Mouse (Mus musculus) midbrain, embryonic 13.5 days (tissue): ENCODE data around the gene 4931406C07Rik. TPM values are rescaled to one million over a fixed set of nuclear protein-coding genes. Genes with fewer than 3 reads are reported as not detected.
"Not testable (repeated sequence)": the region's sequence is repeated elsewhere in the genome, so short reads cannot be mapped to it uniquely, and the experiment has no call there.

ENCODE experiments used
- ATAC-seq: fragments of 200-750 bp; cut with Nextera tagmentation; 2 replicates; pipeline ENCODE4 v1.8.0; 2017; ENCODE audit warnings: mild to moderate bottlenecking, moderate TSS enrichment, moderate library complexity
- H3K27ac ChIP-seq: fragments of 300-500 bp; sonication (generic); 2 replicates; pipeline ENCODE4 v1.5.1; 2015; ENCODE audit warnings: inconsistent platforms, mild to moderate bottlenecking, moderate library complexity
- H3K27me3 ChIP-seq: fragments of 300-500 bp; sonication (generic); 2 replicates; pipeline ENCODE4 v1.6.1; 2015; ENCODE audit warnings: mild to moderate bottlenecking, inconsistent platforms
- H3K36me3 ChIP-seq: fragments of 300-500 bp; sonication (generic); 2 replicates; pipeline ENCODE4 v1.6.1; 2015; ENCODE audit warnings: mild to moderate bottlenecking, inconsistent platforms
- H3K4me1 ChIP-seq: fragments of 300-500 bp; sonication (generic); replicated peaks from 2 replicates; pipeline ENCODE4 v1.6.1; 2015; ENCODE audit warnings: inconsistent platforms
- H3K4me2 ChIP-seq: fragments of 300-500 bp; sonication (generic); replicated peaks from 2 replicates; pipeline ENCODE4 v1.6.1; 2015; ENCODE audit warnings: moderate library complexity, mild to moderate bottlenecking, inconsistent platforms
- H3K4me3 ChIP-seq: fragments of 300-500 bp; sonication (generic); replicated peaks from 2 replicates; pipeline ENCODE4 v1.5.1; 2015; ENCODE audit warnings: mild to moderate bottlenecking, inconsistent platforms
- H3K9ac ChIP-seq: fragments of 300-500 bp; sonication (generic); replicated peaks from 2 replicates; pipeline ENCODE4 v1.6.1; 2015; ENCODE audit warnings: mild to moderate bottlenecking, inconsistent platforms
- H3K9me3 ChIP-seq: fragments of 300-500 bp; sonication (generic); 2 replicates; pipeline ENCODE4 v1.6.1; 2016; ENCODE audit warnings: mild to moderate bottlenecking, inconsistent platforms
- WGBS: fragments of 180-500 bp; shearing (Covaris S2); methylation state at CpG from one replicate; pipeline ENCODE4 v1.1.7; 2015; 5-methylcytosine and 5-hydroxymethylcytosine counted together
- polyA plus RNA-seq: library from polyadenylated mRNA; unstranded; fragments of >200 nt; fragmentation: Nextera tagmentation; extraction: Ambion mirVana; gene quantifications from 2 replicates; pipeline ENCODE4 v1.2.1, GENCODE M21; 2015

Gene 4931406C07Rik
- polyA plus RNA-seq, 1 experiment from 2014 or later, result 13.4 TPM

GRCm38 (mm10) chr9:15308254-15308653 is 2.0 kb upstream of the 4931406C07Rik start:
- no peak overlapping the region for H3K4me3 ChIP-seq
- peaks cover 39% of the 10 kb centered on the region for H3K36me3 ChIP-seq
- H3K27me3 ChIP-seq, result no peaks in the 10 kb centered on the region
- H3K4me2 ChIP-seq, result no peak overlapping the region
- H3K9ac ChIP-seq, result no peak overlapping the region
- no peaks in the 10 kb centered on the region for H3K9me3 ChIP-seq
- ATAC-seq, result no peak
- WGBS, result 57% methylated on average over 2 of the region's 2 CpGs
- H3K27ac ChIP-seq, result no peak overlapping the region
- peaks cover 37% of the 10 kb centered on the region for H3K4me1 ChIP-seq

GRCm38 (mm10) chr9:15307257-15307656 is 1.0 kb upstream of the 4931406C07Rik start:
- H3K36me3 ChIP-seq, result peaks cover 32% of the 10 kb centered on the region
- H3K4me1 ChIP-seq, result peaks cover 37% of the 10 kb centered on the region
- no peaks in the 10 kb centered on the region for H3K9me3 ChIP-seq
- no peak overlapping the region for H3K27ac ChIP-seq
- 10% methylated on average over 6 of the region's 6 CpGs for WGBS
- ATAC-seq, result no peak
- H3K4me3 ChIP-seq, result peak overlapping the region; percentile 77
- H3K4me2 ChIP-seq, result peak overlapping the region; percentile 91
- H3K27me3 ChIP-seq, result no peaks in the 10 kb centered on the region
- peak overlapping the region; percentile 92 for H3K9ac ChIP-seq

- peak; percentile 99 for ATAC-seq
- Histone ChIP-seq H3K9me3 (no peaks in the 10 kb centered on the region), H3K27me3 (no peaks in the 10 kb centered on the region), H3K36me3 (peaks cover 24% of the 10 kb centered on the region), H3K9ac (peak within 1 kb of the TSS; percentile 92), H3K4me3 (peak within 1 kb of the TSS; percentile 77), H3K27ac (peak within 1 kb of the TSS; percentile 89), H3K4me2 (peak within 1 kb of the TSS; percentile 91), H3K4me1 (peaks cover 37% of the 10 kb centered on the region)
- WGBS, result 12% methylated on average over 45 of the region's 45 CpGs
Observed at GRCm38 (mm10) chr9:15305503-15306397, 498 bp downstream of the 4931406C07Rik start, which contains the start of gene Taf1d. Gene Taf1d (plus strand): TSS chr9:15306214.

DNA sequence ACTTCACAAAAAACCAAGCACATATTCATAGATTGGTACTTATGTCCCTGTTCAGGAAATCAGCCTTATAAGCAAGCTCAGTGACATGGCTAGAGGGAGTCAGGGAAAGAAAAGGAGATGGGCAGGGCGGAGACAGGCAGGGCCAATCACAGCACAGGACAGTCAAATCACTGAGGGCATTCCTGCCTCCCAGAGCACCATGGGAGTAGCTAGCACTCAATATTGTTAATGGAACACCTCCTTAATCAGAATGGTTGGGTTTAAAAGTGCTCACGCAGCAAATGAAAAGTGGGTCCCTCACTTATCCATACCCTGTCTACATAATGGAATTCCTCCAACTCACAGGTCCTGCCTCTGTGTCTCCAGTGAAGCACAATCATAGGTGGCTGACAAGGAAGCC is 3.4 kb downstream of the 4931406C07Rik start:
- Histone ChIP-seq H3K36me3 (no peaks in the 10 kb centered on the region), H3K4me1 (peaks cover 15% of the 10 kb centered on the region), H3K27me3 (no peaks in the 10 kb centered on the region), H3K4me3 (no peak overlapping the region), H3K9ac (no peak overlapping the region), H3K4me2 (no peak overlapping the region), H3K27ac (no peak overlapping the region), H3K9me3 (no peaks in the 10 kb centered on the region)
- no peak for ATAC-seq
- 80% methylated on average over 2 of the region's 2 CpGs for WGBS

DNA sequence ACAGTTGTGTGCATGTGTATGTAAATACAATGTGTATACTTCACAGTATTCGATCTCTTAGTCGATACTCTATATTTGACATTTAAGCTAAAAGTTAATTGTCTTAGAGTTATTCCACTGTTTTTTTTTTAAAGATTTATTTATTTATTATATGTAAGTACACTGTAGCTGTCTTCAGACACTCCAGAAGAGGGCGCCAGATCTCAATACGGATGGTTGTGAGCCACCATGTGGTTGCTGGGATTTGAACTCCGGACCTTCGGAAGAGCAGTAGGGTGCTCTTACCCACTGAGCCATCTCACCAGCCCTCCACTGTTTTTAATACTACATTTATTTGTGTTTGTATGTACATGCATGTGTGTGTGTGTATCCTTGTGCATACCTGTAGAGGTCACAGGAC is 4.2 kb downstream of the 4931406C07Rik start:
- 78% methylated on average over 6 of the region's 6 CpGs for WGBS

GRCm38 (mm10) chr9:15301399-15301798 is 4.8 kb downstream of the 4931406C07Rik start:
- Histone ChIP-seq H3K27ac (no peak overlapping the region), H3K4me2 (no peak overlapping the region), H3K4me1 (peaks cover 2% of the 10 kb centered on the region; the same call in 1 of the 2 replicates), H3K9ac (no peak overlapping the region), H3K9me3 (no peaks in the 10 kb centered on the region), H3K36me3 (no peaks in the 10 kb centered on the region; the same call in 1 of the 2 replicates), H3K4me3 (no peak overlapping the region), H3K27me3 (no peaks in the 10 kb centered on the region)
- no peak for ATAC-seq
- 75% methylated on average over 6 of the region's 6 CpGs for WGBS

More for the DNA sequence above, 4.2 kb downstream of the 4931406C07Rik start:
- H3K4me3 ChIP-seq, H3K9me3 ChIP-seq, H3K27ac ChIP-seq, H3K4me1 ChIP-seq, H3K36me3 ChIP-seq, H3K4me2 ChIP-seq, ATAC-seq, H3K9ac ChIP-seq, H3K27me3 ChIP-seq: not testable (repeated sequence)

- H3K9ac ChIP-seq, result no peak overlapping the region
- H3K4me1 ChIP-seq, result no peaks in the 10 kb centered on the region; the same call in 1 of the 2 replicates
- no peak for ATAC-seq
- H3K4me3 ChIP-seq, result no peak overlapping the region
- no peak overlapping the region for H3K27ac ChIP-seq
- H3K9me3 ChIP-seq, result no peaks in the 10 kb centered on the region
- H3K36me3 ChIP-seq, result no peaks in the 10 kb centered on the region; the same call in 1 of the 2 replicates
- H3K27me3 ChIP-seq, result no peaks in the 10 kb centered on the region
- 84% methylated on average over 5 of the region's 5 CpGs for WGBS
- no peak overlapping the region for H3K4me2 ChIP-seq
Observed at GRCm38 (mm10) chr9:15300056-15300455, 6.2 kb downstream of the 4931406C07Rik start.

- Histone ChIP-seq H3K4me3 (no peak overlapping the region), H3K4me2 (no peak overlapping the region), H3K36me3 (peaks cover 3% of the 10 kb centered on the region; the same call in 1 of the 2 replicates), H3K4me1 (no peaks in the 10 kb centered on the region), H3K27ac (no peak overlapping the region), H3K27me3 (no peaks in the 10 kb centered on the region), H3K9me3 (no peaks in the 10 kb centered on the region), H3K9ac (no peak overlapping the region)
- 64% methylated on average over 2 of the region's 2 CpGs for WGBS
- no peak for ATAC-seq
Observed at GRCm38 (mm10) chr9:15298451-15298850, 7.8 kb downstream of the 4931406C07Rik start.

GRCm38 (mm10) chr9:15297112-15297511 is 9.1 kb downstream of the 4931406C07Rik start:
- WGBS, result 89% methylated on average over 7 of the region's 7 CpGs
- H3K27ac ChIP-seq, result no peak overlapping the region

DNA sequence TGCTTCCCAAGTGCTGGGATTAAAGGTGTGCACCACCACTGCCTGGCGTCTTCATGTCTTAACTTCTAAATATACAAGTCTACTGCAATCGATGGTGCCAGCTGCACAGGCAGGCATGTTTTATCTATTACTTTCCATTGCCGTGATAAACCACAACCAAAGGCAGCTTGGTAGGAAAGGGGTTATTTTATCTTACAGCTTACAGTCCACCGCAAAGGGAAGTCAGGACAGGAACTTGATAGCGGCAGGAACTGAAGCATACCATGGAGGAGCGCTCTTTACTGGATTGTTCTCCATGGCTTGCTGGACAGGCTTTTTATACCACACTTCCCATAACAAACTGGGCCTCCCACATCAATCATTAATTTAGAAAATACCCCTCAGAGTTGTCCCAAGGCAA is 17.0 kb downstream of the 4931406C07Rik start:
- no peaks in the 10 kb centered on the region for H3K27me3 ChIP-seq
- H3K9me3 ChIP-seq, result no peaks in the 10 kb centered on the region
- peaks cover 31% of the 10 kb centered on the region for H3K36me3 ChIP-seq
- H3K4me1 ChIP-seq, result no peaks in the 10 kb centered on the region
- whole genome bisulfite sequencing, result 88% methylated on average over 6 of the region's 6 CpGs
- H3K4me3 ChIP-seq, result no peak overlapping the region
- no peak for ATAC-seq
- H3K4me2 ChIP-seq, result no peak overlapping the region
- no peak overlapping the region for H3K9ac ChIP-seq
- no peak overlapping the region for H3K27ac ChIP-seq

More at GRCm38 (mm10) chr9:15297112-15297511, 9.1 kb downstream of the 4931406C07Rik start:
- no peaks in the 10 kb centered on the region for H3K4me1 ChIP-seq
- no peaks in the 10 kb centered on the region for H3K9me3 ChIP-seq
- no peak overlapping the region for H3K4me2 ChIP-seq
- no peak overlapping the region for H3K9ac ChIP-seq
- ATAC-seq, result no peak
- no peaks in the 10 kb centered on the region for H3K27me3 ChIP-seq
- H3K36me3 ChIP-seq, result peaks cover 3% of the 10 kb centered on the region; the same call in 1 of the 2 replicates
- no peak overlapping the region for H3K4me3 ChIP-seq

GRCm38 (mm10) chr9:15288402-15288801 is 17.8 kb downstream of the 4931406C07Rik start:
- no peaks in the 10 kb centered on the region for H3K9me3 ChIP-seq
- 90% methylated on average over 3 of the region's 3 CpGs for WGBS
- H3K4me1 ChIP-seq, result no peaks in the 10 kb centered on the region
- H3K36me3 ChIP-seq, result peaks cover 28% of the 10 kb centered on the region
- no peak for ATAC-seq
- no peak overlapping the region for H3K4me3 ChIP-seq
- H3K27me3 ChIP-seq, result no peaks in the 10 kb centered on the region
- no peak overlapping the region for H3K9ac ChIP-seq
- H3K27ac ChIP-seq, result no peak overlapping the region
- no peak overlapping the region for H3K4me2 ChIP-seq

DNA sequence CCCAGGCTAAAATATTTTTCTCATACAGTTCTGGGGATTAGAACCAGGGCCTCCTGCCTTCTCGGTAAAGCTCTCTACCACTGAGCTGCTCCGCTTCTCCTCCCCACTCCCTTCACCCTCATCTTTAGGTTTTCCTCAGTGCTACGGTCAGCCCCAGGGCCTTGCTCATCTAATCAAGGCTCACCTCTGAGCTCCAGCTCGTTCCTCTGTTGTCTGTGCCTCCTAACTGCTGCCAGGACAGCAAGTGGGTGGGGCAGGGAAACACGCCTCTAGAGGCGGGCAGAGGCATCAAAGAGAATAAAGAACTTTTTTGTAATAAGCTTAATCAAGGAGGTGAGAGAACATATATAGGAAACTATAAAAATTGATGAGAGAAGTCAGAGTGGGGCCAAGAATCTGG is 18.4 kb downstream of the 4931406C07Rik start:
- Histone ChIP-seq H3K4me3 (no peak overlapping the region), H3K36me3 (peaks cover 28% of the 10 kb centered on the region), H3K27ac (no peak overlapping the region), H3K27me3 (no peaks in the 10 kb centered on the region), H3K9me3 (no peaks in the 10 kb centered on the region), H3K4me1 (no peaks in the 10 kb centered on the region), H3K4me2 (no peak overlapping the region), H3K9ac (no peak overlapping the region)
- WGBS, result 49% methylated on average over 6 of the region's 6 CpGs
- no peak for ATAC-seq
